Mouse (Mus musculus) stomach, embryonic 16.5 days (tissue): ENCODE results near the gene Gm9913. TPM values are rescaled to one million over a fixed set of nuclear protein-coding genes. Genes with fewer than 3 reads are reported as not detected.

Experiments
- polyA plus RNA-seq: library from polyadenylated mRNA; unstranded; fragments of >200 nt; fragmentation: Nextera tagmentation; extraction: Ambion mirVana; gene quantifications from 2 replicates; pipeline ENCODE4 v1.2.1, GENCODE M21; 2015

The Gm9913 gene
- polyA plus RNA-seq, 1 experiment from 2014 or later = 0.37 TPM

Other genes with a start within 250 kb of the Gm9913 start
- 31.3 and 33.7 TPM in 2 replicates for gene Fbn1, start 2.9 kb downstream of the Gm9913 start, polyA plus RNA-seq
- gene Cep152, start 120.0 kb downstream of the Gm9913 start, polyA plus RNA-seq = 5.2 and 5.5 TPM in 2 replicates
- 97.0 and 111 TPM in 2 replicates for gene Eid1, start 168.0 kb downstream of the Gm9913 start, polyA plus RNA-seq
- 1.9 and 2.0 TPM in 2 replicates for gene Shc4, start 219.1 kb downstream of the Gm9913 start, polyA plus RNA-seq